Mouse (Mus musculus) embryonic fibroblast, embryonic 13.5 days (primary cell): ENCODE measurements around the gene Zscan29.

Experiments
- CTCF ChIP-seq: IDR thresholded peaks from 2 replicates; pipeline ENCODE4 v1.5.1; 2011; ENCODE audit warnings: mild to moderate bottlenecking, control low read depth, low read length, moderate library complexity, borderline replicate concordance; ENCODE audit not compliant: insufficient read depth
- POLR2A ChIP-seq: IDR thresholded peaks from 2 replicates; pipeline ENCODE4 v1.6.1; 2011; ENCODE audit warnings: low read depth, mild to moderate bottlenecking, control low read depth, low read length, moderate library complexity

- TF ChIP-seq POLR2A (no peak), CTCF (no peak)
Measured at GRCm38 (mm10) chr2:121188530-121188929, 17.6 kb upstream of the Zscan29 start.
